Mouse (Mus musculus): ENCODE measurements around the gene Epn2. TPM values are rescaled to one million over a fixed set of nuclear protein-coding genes. Genes with fewer than 3 reads are reported as not detected.

Epn2 gene
- polyA plus RNA-seq, 1 experiment from 2014 or later, result 25.5 TPM

DNA sequence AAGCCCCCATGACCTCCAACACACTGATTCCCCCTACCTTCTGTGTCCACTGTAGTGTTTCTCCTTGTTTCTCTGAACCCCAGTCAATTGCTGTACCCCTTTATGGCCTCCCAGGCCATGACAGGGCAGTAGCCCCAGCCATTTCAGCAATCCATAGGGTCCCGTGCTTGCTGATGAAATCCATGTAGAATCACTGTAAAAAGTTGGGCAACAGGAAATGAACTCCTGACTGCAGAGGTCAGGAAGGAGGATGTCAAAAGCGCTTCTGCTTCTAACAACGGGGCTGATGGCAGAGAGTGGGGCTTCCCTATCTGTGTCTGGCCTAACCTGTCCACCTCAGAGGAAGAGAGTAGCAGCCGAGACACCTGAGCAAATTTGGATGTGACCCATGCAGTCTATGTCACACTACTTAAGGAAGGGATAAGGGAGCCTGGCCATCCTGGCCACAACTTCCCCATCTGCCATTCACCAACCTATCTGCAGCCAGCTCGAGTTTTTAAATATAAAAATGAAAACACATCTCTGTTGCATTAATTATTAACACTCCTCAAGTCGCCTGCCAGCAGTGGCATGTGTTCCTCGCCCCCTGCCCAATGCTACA is 110.1 kb downstream of the Epn2 start:
- no peaks in the 10 kb centered on the region for H3K36me3 ChIP-seq
- peaks cover 12% of the 10 kb centered on the region; the same call in 1 of the 2 replicates for H3K4me1 ChIP-seq
- H3K4me2 ChIP-seq, result no peak overlapping the region
- H3K9me3 ChIP-seq (replicated peaks), result no peaks in the 10 kb centered on the region
- H3K27me3 ChIP-seq, result no peaks in the 10 kb centered on the region
- H3K27ac ChIP-seq, result no peak overlapping the region
- H3K4me3 ChIP-seq (replicated peaks), result no peak overlapping the region
- H3K9ac ChIP-seq, result no peak overlapping the region
- ATAC-seq (replicated peaks; ENCODE audit: low FRiP score), result no peak
- 69% methylated on average over 7 of the region's 7 CpGs for WGBS

DNA sequence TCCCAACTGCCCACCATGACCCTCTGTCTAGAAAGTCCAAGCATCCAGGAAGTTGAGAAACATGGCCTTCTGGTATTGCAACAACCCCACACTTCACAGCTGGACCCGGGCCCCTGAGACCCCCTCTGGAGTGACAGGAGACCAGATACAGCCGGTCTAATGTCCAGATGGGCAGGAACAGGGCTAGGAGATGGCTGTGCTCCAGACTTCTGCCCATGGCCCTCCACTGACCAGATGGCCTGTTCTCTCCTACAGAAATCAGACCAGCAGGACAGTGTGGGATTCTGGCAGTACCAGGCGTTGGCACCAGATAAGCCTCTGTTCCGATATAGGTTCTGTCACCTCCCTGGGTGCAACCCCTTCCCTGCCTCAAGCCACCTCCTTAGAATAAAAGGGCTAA is 111.0 kb downstream of the Epn2 start:
- no peaks in the 10 kb centered on the region for H3K27me3 ChIP-seq
- H3K9ac ChIP-seq, result no peak overlapping the region
- 84% methylated on average over 4 of the region's 4 CpGs for WGBS
- H3K4me3 ChIP-seq (replicated peaks), result no peak overlapping the region
- H3K4me2 ChIP-seq, result no peak overlapping the region
- no peaks in the 10 kb centered on the region for H3K36me3 ChIP-seq
- peaks cover 12% of the 10 kb centered on the region; the same call in 1 of the 2 replicates for H3K4me1 ChIP-seq
- H3K9me3 ChIP-seq (replicated peaks), result no peaks in the 10 kb centered on the region
- no peak for ATAC-seq (replicated peaks; ENCODE audit: low FRiP score)
- H3K27ac ChIP-seq, result no peak overlapping the region

Other genes with a start within 250 kb of the Epn2 start
- gene Slc47a2, start 236.8 kb downstream of the Epn2 start, polyA plus RNA-seq (2015; fragmentation: Nextera tagmentation; extraction: Ambion mirVana), result not detected in 2 replicates
- 23.5 and 24.8 TPM in 2 replicates for gene Slc47a1, start 201.3 kb downstream of the Epn2 start, polyA plus RNA-seq (2015; fragmentation: Nextera tagmentation; extraction: Ambion mirVana)
- 0.30 and 1.1 TPM in 2 replicates for gene Rnf112, start 125.6 kb downstream of the Epn2 start, polyA plus RNA-seq (2015; fragmentation: Nextera tagmentation; extraction: Ambion mirVana)
- 141 and 161 TPM in 2 replicates for gene Mfap4, start 94.3 kb downstream of the Epn2 start, polyA plus RNA-seq (2015; fragmentation: Nextera tagmentation; extraction: Ambion mirVana)
- gene Mapk7, start 85.3 kb downstream of the Epn2 start, polyA plus RNA-seq (2015; fragmentation: Nextera tagmentation; extraction: Ambion mirVana), result 54.1 and 63.6 TPM in 2 replicates
- 42.6 and 45.2 TPM in 2 replicates for gene B9d1, start 74.5 kb downstream of the Epn2 start, polyA plus RNA-seq (2015; fragmentation: Nextera tagmentation; extraction: Ambion mirVana)
- 12.9 and 13.0 TPM in 2 replicates for gene Grap, start 73.6 kb upstream of the Epn2 start, polyA plus RNA-seq (2015; fragmentation: Nextera tagmentation; extraction: Ambion mirVana)
- gene Fam83g, start 104.4 kb upstream of the Epn2 start, polyA plus RNA-seq (2015; fragmentation: Nextera tagmentation; extraction: Ambion mirVana), result 2.2 and 2.8 TPM in 2 replicates
- 0.45 TPM in 2 replicates for gene Slc5a10, start 141.1 kb upstream of the Epn2 start, polyA plus RNA-seq (2015; fragmentation: Nextera tagmentation; extraction: Ambion mirVana)
- 33.6 and 33.7 TPM in 2 replicates for gene Prpsap2, start 182.4 kb upstream of the Epn2 start, polyA plus RNA-seq (2015; fragmentation: Nextera tagmentation; extraction: Ambion mirVana)

Measured in kidney, embryonic 15.5 days (tissue).